Mouse (Mus musculus) heart, adult 8-10 months (tissue): ENCODE measurements around the gene Tex14. TPM values are rescaled to one million over a fixed set of nuclear protein-coding genes. Genes with fewer than 3 reads are reported as not detected.

ENCODE experiments used
- DNase-seq: peaks from one replicate; pipeline ENCODE4 v3.0.0; 2022; ENCODE audit warnings: low spot score
- total RNA-seq, 4 experiments: library from RNA; stranded (reverse); gene quantifications; 2 replicates each; pipeline ENCODE4 v1.2.4; 2022

Gene Tex14
- total RNA-seq, 4 experiments from 2014 or later: 0.16 to 0.29 (median 0.19) TPM; not detected in 1

- DNase-seq: no peak
Observed at GRCm38 (mm10) chr11:87592713-87593598, 188.1 kb downstream of the Tex14 start.

- peak; percentile 81 for DNase-seq
Observed at GRCm38 (mm10) chr11:87595327-87595841, 190.5 kb downstream of the Tex14 start.

GRCm38 (mm10) chr11:87595976-87596375 is 191.1 kb downstream of the Tex14 start:
- DNase-seq: no peak

- no peak for DNase-seq
Observed at GRCm38 (mm10) chr11:87596492-87596891, 191.6 kb downstream of the Tex14 start.

GRCm38 (mm10) chr11:87597061-87597460 is 192.2 kb downstream of the Tex14 start:
- DNase-seq: no peak

- no peak for DNase-seq
Observed at GRCm38 (mm10) chr11:87599395-87600089, 194.7 kb downstream of the Tex14 start.

- no peak for DNase-seq
Observed at GRCm38 (mm10) chr11:87600322-87600853, 195.5 kb downstream of the Tex14 start.

- no peak for DNase-seq
Observed at GRCm38 (mm10) chr11:87602234-87602633, 197.4 kb downstream of the Tex14 start.

- no peak for DNase-seq
Observed at GRCm38 (mm10) chr11:87603571-87603970, 198.7 kb downstream of the Tex14 start.

Other genes starting within 250 kb of the Tex14 start
- gene Ppm1e, start 46.0 kb upstream of the Tex14 start, total RNA-seq: 1 to 10 TPM; 3.7 to 7.1 (median 5.3) TPM
- gene Rad51c, start 111 bp upstream of the Tex14 start, total RNA-seq: 1 to 10 TPM in 2 of 4 experiments, under 1 TPM in 2; 0.72 to 2.0 (median 1.2) TPM
- not detected for gene Gm11492, start 161.6 kb downstream of the Tex14 start, total RNA-seq
- 10 to 100 TPM; 36.5 to 54.5 (median 37.7) TPM for gene Sept4, start 163.8 kb downstream of the Tex14 start, total RNA-seq
- gene Mtmr4, start 187.1 kb downstream of the Tex14 start, total RNA-seq: 10 to 100 TPM; 20.6 to 25.1 (median 23.0) TPM
- under 1 TPM in 2 of 4 experiments, not detected in 2; 0.05 to 0.06 TPM for gene Hsf5, start 212.1 kb downstream of the Tex14 start, total RNA-seq